Mouse (Mus musculus) ES-Bruce4 (cell line): ENCODE results near the gene Sec62. TPM values are rescaled to one million over a fixed set of nuclear protein-coding genes. Genes with fewer than 3 reads are reported as not detected.
A peak's percentile ranks its signal among the peaks of the same experiment; 100 is the strongest.
"Not testable (repeated sequence)": the region's sequence is repeated elsewhere in the genome, so short reads cannot be mapped to it uniquely, and the experiment has no call there.

Experiments
- H3K27ac ChIP-seq: 2 replicates; pipeline ENCODE4 v1.5.1; 2012; ENCODE audit warnings: low read length, inconsistent platforms; ENCODE audit not compliant: insufficient read depth
- H3K27me3 ChIP-seq: 2 replicates; pipeline ENCODE4 v1.6.1; 2012; ENCODE audit warnings: mild to moderate bottlenecking, low read length, inconsistent platforms; ENCODE audit not compliant: control insufficient read depth, poor library complexity, insufficient read depth, severe bottlenecking
- H3K36me3 ChIP-seq: 2 replicates; pipeline ENCODE4 v1.6.1; 2012; ENCODE audit warnings: inconsistent platforms, mild to moderate bottlenecking, low read length, moderate library complexity; ENCODE audit not compliant: control insufficient read depth, poor library complexity, insufficient read depth, severe bottlenecking
- H3K4me1 ChIP-seq: one replicate; pipeline ENCODE4 v1.8.1; 2011; ENCODE audit warnings: low read length; ENCODE audit not compliant: control insufficient read depth, insufficient read depth
- H3K4me3 ChIP-seq: 2 replicates; pipeline ENCODE4 v1.5.1; 2011; ENCODE audit warnings: low read depth, mild to moderate bottlenecking, low read length
- H3K9ac ChIP-seq: 2 replicates; pipeline ENCODE4 v1.6.1; 2012; ENCODE audit warnings: low read depth, mild to moderate bottlenecking, inconsistent platforms; ENCODE audit not compliant: poor library complexity, severe bottlenecking
- H3K9me3 ChIP-seq: replicated peaks from 2 replicates; pipeline ENCODE4 v1.6.1; 2012; ENCODE audit warnings: mild to moderate bottlenecking, low read length, inconsistent platforms; ENCODE audit not compliant: control insufficient read depth, poor library complexity, insufficient read depth, severe bottlenecking
- CTCF ChIP-seq: IDR thresholded peaks from one replicate; pipeline ENCODE4 v1.8.1; 2011; ENCODE audit warnings: low read depth, low read length
- EP300 ChIP-seq: IDR thresholded peaks from 2 replicates; pipeline ENCODE4 v1.6.1; 2011; ENCODE audit warnings: low read depth, low read length; ENCODE audit not compliant: insufficient read depth
- POLR2A ChIP-seq: IDR thresholded peaks from one replicate; pipeline ENCODE4 v1.8.1; 2011; ENCODE audit warnings: low read length; ENCODE audit not compliant: insufficient read depth
- polyA plus RNA-seq: library from polyadenylated mRNA; stranded (reverse); fragments of >200 nt; gene quantifications from 2 replicates; pipeline ENCODE4 v1.2.4, GENCODE M21; 2011; ENCODE audit warnings: low read depth; ENCODE audit not compliant: missing spikeins, insufficient read depth, insufficient read length

Gene Sec62
- polyA plus RNA-seq, 1 experiment = 65.0 TPM

DNA sequence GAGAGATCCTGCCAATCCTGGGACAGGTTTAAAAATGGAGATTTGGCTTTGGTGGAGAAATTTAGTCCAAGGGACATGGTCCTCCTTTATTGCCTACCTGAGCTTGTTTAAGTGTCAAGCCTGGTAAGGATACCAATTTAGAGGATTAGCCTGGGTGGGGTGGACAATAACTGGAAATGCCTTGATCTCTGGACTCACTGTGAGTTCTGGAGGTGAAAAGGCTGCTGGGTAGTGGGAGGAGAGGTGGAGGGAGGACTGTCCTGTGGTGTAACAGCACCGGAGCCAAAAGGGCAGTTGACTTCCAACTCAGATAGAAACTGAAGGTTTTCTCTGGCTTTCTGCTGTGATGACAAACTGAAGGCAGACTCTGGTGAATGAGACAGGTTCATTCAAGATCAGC, 54.7 kb downstream of the Sec62 start:
- Histone ChIP-seq H3K27ac (no peak overlapping the region), H3K36me3 (no peaks in the 10 kb centered on the region), H3K27me3 (peaks cover 3% of the 10 kb centered on the region; the same call in 1 of the 2 replicates), H3K4me3 (no peak overlapping the region), H3K4me1 (no peaks in the 10 kb centered on the region), H3K9me3 (no peaks in the 10 kb centered on the region), H3K9ac (no peak overlapping the region)
- TF ChIP-seq CTCF = no peak
- TF ChIP-seq EP300 = no peak
- TF ChIP-seq POLR2A = no peak

DNA sequence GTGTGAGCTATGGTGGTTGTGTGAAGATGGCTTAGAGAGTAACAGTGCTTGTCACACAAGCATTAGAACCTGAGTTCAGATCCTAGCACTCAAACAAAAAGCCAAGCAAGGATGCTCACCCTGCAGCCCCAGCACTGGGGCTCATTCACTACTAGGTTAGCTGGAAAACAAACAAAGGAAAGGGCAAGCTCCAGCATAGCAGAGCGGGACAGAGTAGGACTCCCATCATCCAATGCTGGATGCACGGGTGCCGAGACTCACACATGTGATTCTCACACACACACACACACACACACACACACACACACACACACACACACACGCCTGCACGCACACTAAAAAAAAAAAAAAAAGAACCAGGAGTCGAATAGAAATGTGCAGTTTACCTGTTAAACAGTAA, 58.7 kb downstream of the Sec62 start:
- H3K36me3 ChIP-seq = no peaks in the 10 kb centered on the region
- no peak overlapping the region for H3K9ac ChIP-seq
- no peaks in the 10 kb centered on the region for H3K9me3 ChIP-seq
- TF ChIP-seq POLR2A (no peak), EP300 (no peak), CTCF (no peak)
- H3K27ac ChIP-seq = no peak overlapping the region
- no peaks in the 10 kb centered on the region for H3K4me1 ChIP-seq
- H3K4me3 ChIP-seq = no peak overlapping the region
- no peaks in the 10 kb centered on the region for H3K27me3 ChIP-seq

- Histone ChIP-seq H3K9me3 (no peaks in the 10 kb centered on the region), H3K36me3 (no peaks in the 10 kb centered on the region), H3K9ac (no peak overlapping the region), H3K27me3 (no peaks in the 10 kb centered on the region), H3K27ac (no peak overlapping the region), H3K4me3 (no peak overlapping the region), H3K4me1 (no peaks in the 10 kb centered on the region)
- TF ChIP-seq CTCF (no peak), POLR2A (no peak), EP300 (no peak)
Measured at GRCm38 (mm10) chr3:30853596-30853995, 60.9 kb downstream of the Sec62 start.

DNA sequence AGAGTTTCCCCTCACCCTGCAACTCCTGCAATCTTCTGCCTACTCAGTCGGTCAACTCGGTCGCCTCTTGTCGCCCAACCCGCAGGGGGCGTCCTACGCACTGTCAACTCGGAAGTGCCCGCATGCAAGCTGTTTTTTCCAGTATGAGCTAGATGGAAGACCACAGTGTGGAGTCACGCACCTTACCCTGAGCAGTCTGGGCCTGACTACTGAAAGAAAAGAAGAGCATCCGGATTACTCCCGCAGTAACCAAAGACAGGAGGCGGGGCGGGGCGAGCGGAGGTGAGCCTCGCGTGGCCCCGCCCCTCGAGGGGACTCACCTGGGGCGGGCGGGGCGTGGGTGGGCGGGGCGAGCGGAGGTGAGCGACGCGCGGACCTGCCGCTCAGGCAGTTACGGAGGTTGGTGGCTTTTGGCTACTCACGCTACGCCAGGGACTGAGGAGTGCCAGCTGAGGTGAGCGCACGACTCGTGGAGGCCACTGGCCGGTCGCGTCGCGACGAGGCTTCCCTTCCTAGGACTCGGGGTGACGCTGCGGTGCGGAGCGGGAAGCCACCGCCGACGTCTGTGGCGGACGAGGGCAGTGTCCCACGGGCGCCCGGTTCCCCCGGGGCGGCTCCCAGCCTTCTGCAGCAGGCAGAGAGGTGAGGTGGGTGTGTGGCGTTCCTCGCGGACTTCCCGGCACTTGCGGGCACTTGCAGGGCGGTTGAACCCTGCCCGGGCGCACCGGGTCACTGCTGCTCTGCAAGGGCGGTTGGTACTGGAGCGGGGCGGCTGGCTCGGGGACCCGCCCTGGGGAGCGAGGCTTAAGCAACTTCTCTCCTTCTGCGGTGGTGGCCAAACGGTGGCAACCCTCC, 63.2 kb downstream of the Sec62 start, which contains the start of gene Gpr160:
TSS of gene Gpr160 (plus strand) at position 347 of the 855 bp plus-strand sequence.
- Histone ChIP-seq H3K27me3 (no peaks in the 10 kb centered on the region), H3K36me3 (no peaks in the 10 kb centered on the region), H3K4me3 (peak within 1 kb of the TSS; percentile 79), H3K27ac (no peak within 1 kb of the TSS), H3K4me1 (no peaks in the 10 kb centered on the region), H3K9ac (peak within 1 kb of the TSS; percentile 81), H3K9me3 (no peaks in the 10 kb centered on the region)
- TF ChIP-seq CTCF (peak; percentile 70), EP300 (0 out of 2 replicates have a peak, but pooled peaks have one; percentile 11), POLR2A (peak; percentile 72)

GRCm38 (mm10) chr3:30859599-30859998, 66.9 kb downstream of the Sec62 start:
- H3K4me3 ChIP-seq, H3K27ac ChIP-seq, H3K36me3 ChIP-seq, H3K27me3 ChIP-seq, H3K4me1 ChIP-seq, H3K9me3 ChIP-seq, H3K9ac ChIP-seq: not testable (repeated sequence)

GRCm38 (mm10) chr3:30860705-30861104, 68.0 kb downstream of the Sec62 start:
- Histone ChIP-seq H3K9ac (no peak overlapping the region), H3K4me1 (no peaks in the 10 kb centered on the region), H3K4me3 (no peak overlapping the region), H3K27me3 (no peaks in the 10 kb centered on the region), H3K9me3 (no peaks in the 10 kb centered on the region), H3K36me3 (no peaks in the 10 kb centered on the region), H3K27ac (no peak overlapping the region)
- TF ChIP-seq EP300 (no peak), CTCF (no peak), POLR2A (no peak)
